Mouse (Mus musculus): ENCODE data around the gene Cnga1. TPM values are rescaled to one million over a fixed set of nuclear protein-coding genes. Genes with fewer than 3 reads are reported as not detected.
"Not testable (repeated sequence)": the region's sequence is repeated elsewhere in the genome, so short reads cannot be mapped to it uniquely, and the experiment has no call there.

The Cnga1 gene
- polyA plus RNA-seq, 1 experiment from 2014 or later, result not detected

- H3K36me3 ChIP-seq, result no peaks in the 10 kb centered on the region
- no peaks in the 10 kb centered on the region for H3K9me3 ChIP-seq (replicated peaks)
- H3K27ac ChIP-seq, result no peak overlapping the region
- DNase-seq (ENCODE audit: low spot score), result no peak
- no peaks in the 10 kb centered on the region for H3K4me1 ChIP-seq
- 93% methylated on average over 6 of the region's 6 CpGs for WGBS
- no peak overlapping the region for H3K4me3 ChIP-seq
- no peaks in the 10 kb centered on the region for H3K27me3 ChIP-seq (ENCODE audit: low read depth, poor library complexity, severe bottlenecking)
Measured at GRCm38 (mm10) chr5:72630026-72630425, 14.0 kb downstream of the Cnga1 start.

GRCm38 (mm10) chr5:72621022-72621421 is 23.1 kb downstream of the Cnga1 start:
- H3K9me3 ChIP-seq (replicated peaks), result no peaks in the 10 kb centered on the region
- DNase-seq (ENCODE audit: low spot score), result no peak
- H3K4me3 ChIP-seq, result no peak overlapping the region
- H3K27me3 ChIP-seq (ENCODE audit: low read depth, poor library complexity, severe bottlenecking), result no peaks in the 10 kb centered on the region
- WGBS, result 83% methylated on average over 1 of the region's 1 CpGs
- no peaks in the 10 kb centered on the region for H3K4me1 ChIP-seq
- no peaks in the 10 kb centered on the region for H3K36me3 ChIP-seq
- no peak overlapping the region for H3K27ac ChIP-seq

- Histone ChIP-seq H3K36me3 (no peaks in the 10 kb centered on the region), H3K9me3 (replicated peaks) (no peaks in the 10 kb centered on the region), H3K27ac (no peak overlapping the region), H3K4me3 (no peak overlapping the region), H3K27me3 (ENCODE audit: low read depth, poor library complexity, severe bottlenecking) (no peaks in the 10 kb centered on the region), H3K4me1 (no peaks in the 10 kb centered on the region)
- DNase-seq (ENCODE audit: low spot score), result no peak
- WGBS, result 88% methylated on average over 4 of the region's 4 CpGs
Measured at GRCm38 (mm10) chr5:72617413-72617812, 26.7 kb downstream of the Cnga1 start.

- no peak for DNase-seq (ENCODE audit: low spot score)
- no peak overlapping the region for H3K4me3 ChIP-seq
- no peaks in the 10 kb centered on the region for H3K36me3 ChIP-seq
- WGBS, result 94% methylated on average over 4 of the region's 4 CpGs
- no peak overlapping the region for H3K27ac ChIP-seq
- H3K27me3 ChIP-seq (ENCODE audit: low read depth, poor library complexity, severe bottlenecking), result no peaks in the 10 kb centered on the region
- H3K4me1 ChIP-seq, result no peaks in the 10 kb centered on the region
- no peaks in the 10 kb centered on the region for H3K9me3 ChIP-seq (replicated peaks)
Measured at GRCm38 (mm10) chr5:72603138-72603537, 40.9 kb downstream of the Cnga1 start.

GRCm38 (mm10) chr5:72601006-72601405 is 43.1 kb downstream of the Cnga1 start:
- no peak overlapping the region for H3K27ac ChIP-seq
- H3K36me3 ChIP-seq, result no peaks in the 10 kb centered on the region
- 12% methylated on average over 5 of the region's 5 CpGs for WGBS
- H3K4me3 ChIP-seq, result no peak overlapping the region
- no peaks in the 10 kb centered on the region for H3K4me1 ChIP-seq
- no peaks in the 10 kb centered on the region for H3K9me3 ChIP-seq (replicated peaks)
- H3K27me3 ChIP-seq (ENCODE audit: low read depth, poor library complexity, severe bottlenecking), result no peaks in the 10 kb centered on the region
- peak; percentile 60 for DNase-seq (ENCODE audit: low spot score)

GRCm38 (mm10) chr5:72587192-72587681 is 56.8 kb downstream of the Cnga1 start, which contains the start of gene Gm5868:
TSS of gene Gm5868 (minus strand) at chr5:72587551.
- no peak within 1 kb of the TSS for H3K27ac ChIP-seq
- 3% methylated on average over 38 of the region's 38 CpGs for WGBS
- peaks cover 32% of the 10 kb centered on the region for H3K27me3 ChIP-seq (ENCODE audit: low read depth, poor library complexity, severe bottlenecking)
- H3K9me3 ChIP-seq (replicated peaks), result no peaks in the 10 kb centered on the region
- DNase-seq (ENCODE audit: low spot score), result peak; percentile 54
- H3K36me3 ChIP-seq, result no peaks in the 10 kb centered on the region
- peaks cover 8% of the 10 kb centered on the region for H3K4me1 ChIP-seq
- peak within 1 kb of the TSS; percentile 50 for H3K4me3 ChIP-seq

GRCm38 (mm10) chr5:72586667-72587191 is 57.3 kb downstream of the Cnga1 start:
- not testable (repeated sequence) for H3K36me3 ChIP-seq; H3K4me1 ChIP-seq; H3K27ac ChIP-seq; H3K9me3 ChIP-seq (replicated peaks)
- Histone ChIP-seq H3K4me3 (peak overlapping the region; percentile 50), H3K27me3 (ENCODE audit: low read depth, poor library complexity, severe bottlenecking) (peaks cover 37% of the 10 kb centered on the region)
- 53% methylated on average over 25 of the region's 25 CpGs for WGBS
- peak; percentile 34 for DNase-seq (ENCODE audit: low spot score)

DNA sequence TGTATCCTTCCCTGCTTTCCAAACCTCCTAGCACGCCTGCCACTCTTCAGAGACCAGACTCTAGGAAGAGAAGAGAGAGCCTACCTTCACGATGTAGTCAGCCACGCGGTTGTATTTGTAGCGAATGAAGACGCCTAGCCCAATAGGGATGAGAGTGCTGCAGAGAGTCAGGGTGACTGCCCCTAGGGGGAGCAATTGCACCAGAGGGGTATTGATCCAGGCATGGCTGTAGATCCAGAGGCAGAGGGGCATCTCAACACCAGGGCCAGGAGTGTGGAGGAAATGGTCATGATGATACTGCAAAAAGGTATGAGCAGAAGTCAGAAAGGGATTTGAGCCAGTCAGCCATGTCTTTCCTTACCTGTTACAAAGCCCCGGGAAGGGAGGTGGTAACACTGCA is 58.0 kb downstream of the Cnga1 start:
- H3K27me3 ChIP-seq (ENCODE audit: low read depth, poor library complexity, severe bottlenecking), result peaks cover 44% of the 10 kb centered on the region
- H3K4me3 ChIP-seq; H3K4me1 ChIP-seq; H3K27ac ChIP-seq; DNase-seq (ENCODE audit: low spot score); H3K9me3 ChIP-seq (replicated peaks); H3K36me3 ChIP-seq: not testable (repeated sequence)
- WGBS, result 54% methylated on average over 7 of the region's 7 CpGs

- H3K4me1 ChIP-seq; H3K36me3 ChIP-seq; H3K9me3 ChIP-seq (replicated peaks): not testable (repeated sequence)
- WGBS, result 9% methylated on average over 17 of the region's 21 CpGs
- DNase-seq (ENCODE audit: low spot score), result peak; percentile 35
- H3K4me3 ChIP-seq, result peak within 1 kb of the TSS; percentile 55
- H3K27ac ChIP-seq, result peak within 1 kb of the TSS; percentile 56
- H3K27me3 ChIP-seq (ENCODE audit: low read depth, poor library complexity, severe bottlenecking), result peaks cover 48% of the 10 kb centered on the region
Measured at GRCm38 (mm10) chr5:72580970-72581332, 63.1 kb downstream of the Cnga1 start, which contains the start of gene Zar1. TSS of gene Zar1 (minus strand) at chr5:72581254.

- peak overlapping the region; percentile 55 for H3K4me3 ChIP-seq
- 6% methylated on average over 65 of the region's 73 CpGs for WGBS
- peak overlapping the region; percentile 56 for H3K27ac ChIP-seq
- H3K27me3 ChIP-seq (ENCODE audit: low read depth, poor library complexity, severe bottlenecking), result peaks cover 44% of the 10 kb centered on the region
- peak; percentile 67 for DNase-seq (ENCODE audit: low spot score)
- H3K36me3 ChIP-seq; H3K4me1 ChIP-seq; H3K9me3 ChIP-seq (replicated peaks): not testable (repeated sequence)
Measured at GRCm38 (mm10) chr5:72580088-72580969, 63.7 kb downstream of the Cnga1 start.

GRCm38 (mm10) chr5:72579599-72579998 is 64.5 kb downstream of the Cnga1 start:
- peak; percentile 42 for DNase-seq (ENCODE audit: low spot score)
- H3K27ac ChIP-seq; H3K36me3 ChIP-seq; H3K4me1 ChIP-seq; H3K9me3 ChIP-seq (replicated peaks); H3K4me3 ChIP-seq: not testable (repeated sequence)
- H3K27me3 ChIP-seq (ENCODE audit: low read depth, poor library complexity, severe bottlenecking), result peaks cover 44% of the 10 kb centered on the region
- 63% methylated on average over 10 of the region's 10 CpGs for WGBS

DNA sequence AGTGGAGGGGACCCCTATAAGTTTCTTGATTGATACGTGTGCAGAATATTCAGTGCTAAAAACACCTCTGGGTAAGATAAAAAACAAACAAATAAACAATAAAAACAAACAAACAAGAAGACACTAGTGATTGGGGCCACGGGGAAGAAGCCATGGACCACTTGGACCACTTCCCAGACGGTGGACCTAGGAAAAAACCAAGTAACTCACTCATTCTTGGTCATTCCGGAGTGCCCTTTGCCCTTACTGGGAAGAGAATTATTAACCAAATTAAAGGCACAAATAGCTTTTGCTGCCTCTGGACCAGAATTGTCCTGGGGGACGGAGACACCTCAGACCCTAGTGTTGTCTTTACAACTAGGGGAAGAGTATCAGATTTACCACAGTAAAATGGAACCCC is 78.5 kb downstream of the Cnga1 start:
- Histone ChIP-seq H3K36me3 (no peaks in the 10 kb centered on the region), H3K4me3 (no peak overlapping the region), H3K9me3 (replicated peaks) (no peaks in the 10 kb centered on the region), H3K4me1 (no peaks in the 10 kb centered on the region), H3K27me3 (ENCODE audit: low read depth, poor library complexity, severe bottlenecking) (no peaks in the 10 kb centered on the region), H3K27ac (no peak overlapping the region)
- DNase-seq (ENCODE audit: low spot score), result no peak
- 88% methylated on average over 5 of the region's 5 CpGs for WGBS

DNA sequence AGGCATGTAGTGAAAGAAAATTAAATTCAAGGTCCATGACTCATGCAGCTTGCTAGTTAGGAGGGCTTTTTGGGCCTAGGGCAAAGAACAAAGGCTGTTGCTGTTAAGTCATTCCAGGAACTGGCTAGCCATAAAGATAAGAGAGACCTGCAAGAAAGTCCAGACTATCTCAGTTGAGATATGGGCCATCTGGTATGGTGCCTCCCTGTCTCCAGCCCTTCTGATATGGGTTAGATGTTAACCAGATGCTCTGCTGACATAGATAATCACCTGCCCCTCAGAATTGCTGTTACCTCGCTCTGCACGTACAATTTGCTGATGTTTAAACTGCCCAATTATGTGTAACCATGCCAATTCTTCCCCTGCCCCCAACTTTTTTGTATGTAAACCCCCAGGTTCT is 80.9 kb downstream of the Cnga1 start:
- H3K4me1 ChIP-seq; H3K4me3 ChIP-seq; H3K9me3 ChIP-seq (replicated peaks); H3K36me3 ChIP-seq; H3K27ac ChIP-seq; DNase-seq (ENCODE audit: low spot score); H3K27me3 ChIP-seq (ENCODE audit: low read depth, poor library complexity, severe bottlenecking): not testable (repeated sequence)
- WGBS, result 76% methylated on average over 2 of the region's 2 CpGs
